Mouse (Mus musculus) heart, postnatal 0 days (tissue): ENCODE results near the gene Mast3. TPM values are rescaled to one million over a fixed set of nuclear protein-coding genes. Genes with fewer than 3 reads are reported as not detected.

ENCODE experiments used
- ATAC-seq: fragments of 200-750 bp; cut with Nextera tagmentation; 2 replicates; pipeline ENCODE4 v1.8.0; 2017; ENCODE audit warnings: low read depth, moderate number of reproducible peaks, moderate library complexity; ENCODE audit not compliant: insufficient read depth
- DNase-seq: peaks from one replicate; pipeline ENCODE4 v3.0.0-alpha.2; 2016; ENCODE audit warnings: low spot score
- H3K27ac ChIP-seq: fragments of 300-500 bp; sonication (generic); 2 replicates; pipeline ENCODE4 v1.5.1; 2014; ENCODE audit warnings: low read depth, mild to moderate bottlenecking
- H3K27me3 ChIP-seq: fragments of 300-500 bp; sonication (generic); 2 replicates; pipeline ENCODE4 v1.6.1; 2014; ENCODE audit warnings: low read length, mixed read lengths; ENCODE audit not compliant: control insufficient read depth, insufficient read depth
- H3K36me3 ChIP-seq: fragments of 300-500 bp; sonication (generic); replicated peaks from 2 replicates; pipeline ENCODE4 v1.6.1; 2014; ENCODE audit warnings: low read length, mixed read lengths; ENCODE audit not compliant: control insufficient read depth, insufficient read depth
- H3K4me1 ChIP-seq: fragments of 300-500 bp; sonication (generic); 2 replicates; pipeline ENCODE4 v1.6.1; 2014; ENCODE audit warnings: antibody characterized with exemption; ENCODE audit not compliant: control insufficient read depth, insufficient read depth
- H3K4me2 ChIP-seq: fragments of 300-500 bp; sonication (generic); 2 replicates; pipeline ENCODE4 v1.6.1; 2014; ENCODE audit warnings: low read depth, mild to moderate bottlenecking, low read length, moderate library complexity
- H3K4me3 ChIP-seq: fragments of 300-500 bp; sonication (generic); 2 replicates; pipeline ENCODE4 v1.5.1; 2014; ENCODE audit warnings: low read depth, low read length
- H3K9ac ChIP-seq: fragments of 300-500 bp; sonication (generic); replicated peaks from 2 replicates; pipeline ENCODE4 v1.6.1; 2014; ENCODE audit warnings: low read depth, low read length, mixed read lengths
- H3K9me3 ChIP-seq: fragments of 300-500 bp; sonication (generic); replicated peaks from 2 replicates; pipeline ENCODE4 v1.6.1; 2016; ENCODE audit warnings: low read length; ENCODE audit not compliant: control insufficient read depth
- CTCF ChIP-seq: IDR thresholded peaks from 2 replicates; pipeline ENCODE4 v1.5.1; 2016; ENCODE audit warnings: antibody characterized with exemption, control low read depth, low read depth
- EP300 ChIP-seq: IDR thresholded peaks from 2 replicates; pipeline ENCODE4 v1.6.1; 2016; ENCODE audit warnings: antibody characterized with exemption, low read depth
- WGBS: fragments of 180-500 bp; shearing (Covaris S2); extraction: QIAGEN DNeasy Blood & Tissue Kit; methylation state at CpG from one replicate; pipeline ENCODE4 v1.1.7; 2014; 5-methylcytosine and 5-hydroxymethylcytosine counted together
- polyA plus RNA-seq: library from polyadenylated mRNA; unstranded; fragments of >200 nt; fragmentation: Nextera tagmentation; extraction: Ambion mirVana; gene quantifications from 2 replicates; pipeline ENCODE4 v1.2.1, GENCODE M21; 2015
- total RNA-seq: library from RNA; depleted of rRNA; stranded (reverse); fragments of >200 nt; gene quantifications from 2 replicates; pipeline ENCODE4 v1.2.3, GENCODE M21; 2014; ENCODE audit warnings: low replicate concordance

The Mast3 gene
- total and polyA plus RNA-seq, 2 experiments from 2014 or later = 2.3 to 5.6 TPM

- Histone ChIP-seq H3K27me3 (peaks cover 18% of the 10 kb centered on the region), H3K4me1 (peaks cover 10% of the 10 kb centered on the region), H3K4me3 (no peak within 1 kb of the TSS; the same call in 1 of the 2 replicates), H3K4me2 (peak within 1 kb of the TSS; percentile 16; the same call in 1 of the 2 replicates), H3K9me3 (no peaks in the 10 kb centered on the region), H3K36me3 (no peaks in the 10 kb centered on the region), H3K9ac (no peak within 1 kb of the TSS), H3K27ac (no peak within 1 kb of the TSS; the same call in 1 of the 2 replicates)
- 70% methylated on average over 5 of the region's 5 CpGs for WGBS
- TF ChIP-seq CTCF = no peak
- no peak for TF ChIP-seq EP300
- DNase-seq (no peak), ATAC-seq (no peak)
Measured at GRCm38 (mm10) chr8:70808239-70808638, 3.4 kb upstream of the Mast3 start, which contains the start of gene Il12rb1. Gene Il12rb1 (plus strand): TSS chr8:70808449.

GRCm38 (mm10) chr8:70807304-70807703 lies 2.5 kb upstream of the Mast3 start:
- no peak overlapping the region for H3K4me3 ChIP-seq
- no peak overlapping the region for H3K4me2 ChIP-seq
- no peak for ATAC-seq
- H3K27me3 ChIP-seq = peaks cover 25% of the 10 kb centered on the region
- WGBS = 40% methylated on average over 1 of the region's 1 CpGs
- H3K4me1 ChIP-seq = peaks cover 10% of the 10 kb centered on the region
- H3K36me3 ChIP-seq = no peaks in the 10 kb centered on the region
- TF ChIP-seq CTCF (no peak), EP300 (no peak)
- DNase-seq = no peak
- H3K9ac ChIP-seq = no peak overlapping the region
- H3K9me3 ChIP-seq = no peaks in the 10 kb centered on the region
- no peak overlapping the region for H3K27ac ChIP-seq

DNA sequence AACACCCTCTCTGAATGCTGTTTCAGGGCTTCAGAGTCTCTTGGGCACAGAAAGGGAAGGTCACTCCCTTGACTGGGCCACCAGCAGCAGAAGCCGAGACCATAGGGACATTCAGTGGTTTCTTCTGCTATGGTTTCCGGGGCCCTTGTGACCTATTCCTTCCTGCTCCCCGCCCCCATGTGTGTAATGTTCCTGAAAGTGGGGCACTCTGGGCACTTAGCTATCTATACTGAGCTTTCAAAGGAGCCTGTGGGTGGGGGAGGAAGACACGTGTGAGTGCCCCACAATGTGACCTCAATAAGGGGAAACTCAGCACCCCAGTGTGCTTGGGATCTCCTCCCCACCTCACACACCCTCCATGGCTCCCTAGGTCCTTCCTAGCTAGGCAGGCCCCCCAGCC lies 1.7 kb upstream of the Mast3 start:
- peaks cover 29% of the 10 kb centered on the region for H3K27me3 ChIP-seq
- ATAC-seq (no peak), DNase-seq (no peak)
- no peak overlapping the region for H3K4me2 ChIP-seq
- TF ChIP-seq EP300 (no peak), CTCF (no peak)
- peaks cover 10% of the 10 kb centered on the region for H3K4me1 ChIP-seq
- no peak overlapping the region; the same call in 1 of the 2 replicates for H3K27ac ChIP-seq
- H3K4me3 ChIP-seq = no peak overlapping the region
- H3K36me3 ChIP-seq = no peaks in the 10 kb centered on the region
- H3K9me3 ChIP-seq = no peaks in the 10 kb centered on the region
- H3K9ac ChIP-seq = no peak overlapping the region
- WGBS = 51% methylated on average over 4 of the region's 4 CpGs

- Histone ChIP-seq H3K27ac (no peak overlapping the region), H3K4me1 (peaks cover 10% of the 10 kb centered on the region), H3K36me3 (no peaks in the 10 kb centered on the region), H3K9me3 (no peaks in the 10 kb centered on the region), H3K27me3 (peaks cover 42% of the 10 kb centered on the region), H3K4me2 (peak overlapping the region; percentile 61), H3K4me3 (peak overlapping the region; percentile 42), H3K9ac (no peak overlapping the region; the same call in 1 of the 2 replicates)
- ATAC-seq (0 out of 2 replicates have a peak, but pooled peaks have one; percentile 32), DNase-seq (no peak)
- 2% methylated on average over 46 of the region's 47 CpGs for WGBS
- no peak for TF ChIP-seq CTCF
Measured at GRCm38 (mm10) chr8:70803761-70804480, 933 bp downstream of the Mast3 start.

- ATAC-seq = no peak
- peaks cover 52% of the 10 kb centered on the region for H3K27me3 ChIP-seq
- no peak for DNase-seq
- H3K27ac ChIP-seq = no peak overlapping the region
- no peak overlapping the region for H3K9ac ChIP-seq
- H3K9me3 ChIP-seq = no peaks in the 10 kb centered on the region
- H3K36me3 ChIP-seq = no peaks in the 10 kb centered on the region
- peaks cover 13% of the 10 kb centered on the region for H3K4me1 ChIP-seq
- TF ChIP-seq CTCF (no peak), EP300 (no peak)
- no peak overlapping the region; the same call in 1 of the 2 replicates for H3K4me2 ChIP-seq
- no peak overlapping the region for H3K4me3 ChIP-seq
- WGBS = 76% methylated on average over 11 of the region's 11 CpGs
Measured at GRCm38 (mm10) chr8:70802786-70803510, 1.9 kb downstream of the Mast3 start.
